Mouse (Mus musculus) heart, postnatal 0 days (tissue): ENCODE results near the gene Slc13a3. TPM values are rescaled to one million over a fixed set of nuclear protein-coding genes. Genes with fewer than 3 reads are reported as not detected.

ENCODE experiments used
- ATAC-seq: fragments of 200-750 bp; cut with Nextera tagmentation; 2 replicates; pipeline ENCODE4 v1.8.0; 2017; ENCODE audit warnings: low read depth, moderate number of reproducible peaks, moderate library complexity; ENCODE audit not compliant: insufficient read depth
- DNase-seq: peaks from one replicate; pipeline ENCODE4 v3.0.0-alpha.2; 2016; ENCODE audit warnings: low spot score
- H3K27ac ChIP-seq: fragments of 300-500 bp; sonication (generic); 2 replicates; pipeline ENCODE4 v1.5.1; 2014; ENCODE audit warnings: low read depth, mild to moderate bottlenecking
- H3K27me3 ChIP-seq: fragments of 300-500 bp; sonication (generic); 2 replicates; pipeline ENCODE4 v1.6.1; 2014; ENCODE audit warnings: low read length, mixed read lengths; ENCODE audit not compliant: control insufficient read depth, insufficient read depth
- H3K36me3 ChIP-seq: fragments of 300-500 bp; sonication (generic); replicated peaks from 2 replicates; pipeline ENCODE4 v1.6.1; 2014; ENCODE audit warnings: low read length, mixed read lengths; ENCODE audit not compliant: control insufficient read depth, insufficient read depth
- H3K4me1 ChIP-seq: fragments of 300-500 bp; sonication (generic); 2 replicates; pipeline ENCODE4 v1.6.1; 2014; ENCODE audit warnings: antibody characterized with exemption; ENCODE audit not compliant: control insufficient read depth, insufficient read depth
- H3K4me2 ChIP-seq: fragments of 300-500 bp; sonication (generic); 2 replicates; pipeline ENCODE4 v1.6.1; 2014; ENCODE audit warnings: low read depth, mild to moderate bottlenecking, low read length, moderate library complexity
- H3K4me3 ChIP-seq: fragments of 300-500 bp; sonication (generic); 2 replicates; pipeline ENCODE4 v1.5.1; 2014; ENCODE audit warnings: low read depth, low read length
- H3K9ac ChIP-seq: fragments of 300-500 bp; sonication (generic); replicated peaks from 2 replicates; pipeline ENCODE4 v1.6.1; 2014; ENCODE audit warnings: low read depth, low read length, mixed read lengths
- H3K9me3 ChIP-seq: fragments of 300-500 bp; sonication (generic); replicated peaks from 2 replicates; pipeline ENCODE4 v1.6.1; 2016; ENCODE audit warnings: low read length; ENCODE audit not compliant: control insufficient read depth
- CTCF ChIP-seq: IDR thresholded peaks from 2 replicates; pipeline ENCODE4 v1.5.1; 2016; ENCODE audit warnings: antibody characterized with exemption, control low read depth, low read depth
- EP300 ChIP-seq: IDR thresholded peaks from 2 replicates; pipeline ENCODE4 v1.6.1; 2016; ENCODE audit warnings: antibody characterized with exemption, low read depth
- WGBS: fragments of 180-500 bp; shearing (Covaris S2); extraction: QIAGEN DNeasy Blood & Tissue Kit; methylation state at CpG from one replicate; pipeline ENCODE4 v1.1.7; 2014; 5-methylcytosine and 5-hydroxymethylcytosine counted together
- polyA plus RNA-seq: library from polyadenylated mRNA; unstranded; fragments of >200 nt; fragmentation: Nextera tagmentation; extraction: Ambion mirVana; gene quantifications from 2 replicates; pipeline ENCODE4 v1.2.1, GENCODE M21; 2015
- total RNA-seq: library from RNA; depleted of rRNA; stranded (reverse); fragments of >200 nt; gene quantifications from 2 replicates; pipeline ENCODE4 v1.2.3, GENCODE M21; 2014; ENCODE audit warnings: low replicate concordance

The Slc13a3 gene
- total and polyA plus RNA-seq, 2 experiments from 2014 or later: 0.16 TPM; not detected in 1

DNA sequence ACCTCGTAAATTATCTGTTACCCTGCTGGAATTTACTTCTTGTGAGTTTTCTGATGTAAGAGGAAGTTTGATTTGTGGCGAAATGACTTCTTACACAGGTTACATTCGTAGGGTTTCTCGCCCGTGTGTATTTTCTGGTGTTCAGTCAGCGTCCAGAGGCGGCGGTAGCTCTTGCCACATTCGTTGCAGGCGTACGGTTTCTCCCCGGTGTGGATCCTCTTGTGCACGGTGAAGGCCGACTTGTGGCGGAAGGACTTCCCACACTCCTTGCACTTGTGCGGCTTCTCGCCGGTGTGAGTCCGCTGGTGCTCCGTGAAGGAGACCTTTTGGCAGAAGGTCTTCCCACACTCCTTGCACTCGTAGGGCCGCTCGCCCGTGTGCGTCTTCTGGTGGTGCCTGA is 93.0 kb downstream of the Slc13a3 start:
- Histone ChIP-seq H3K36me3 (peaks cover 78% of the 10 kb centered on the region), H3K27ac (no peak overlapping the region), H3K27me3 (no peaks in the 10 kb centered on the region), H3K4me2 (no peak overlapping the region), H3K9ac (no peak overlapping the region), H3K9me3 (peaks cover 24% of the 10 kb centered on the region), H3K4me3 (no peak overlapping the region), H3K4me1 (no peaks in the 10 kb centered on the region)
- ATAC-seq (no peak), DNase-seq (no peak)
- WGBS: 96% methylated on average over 25 of the region's 25 CpGs
- TF ChIP-seq CTCF (no peak), EP300 (no peak)

DNA sequence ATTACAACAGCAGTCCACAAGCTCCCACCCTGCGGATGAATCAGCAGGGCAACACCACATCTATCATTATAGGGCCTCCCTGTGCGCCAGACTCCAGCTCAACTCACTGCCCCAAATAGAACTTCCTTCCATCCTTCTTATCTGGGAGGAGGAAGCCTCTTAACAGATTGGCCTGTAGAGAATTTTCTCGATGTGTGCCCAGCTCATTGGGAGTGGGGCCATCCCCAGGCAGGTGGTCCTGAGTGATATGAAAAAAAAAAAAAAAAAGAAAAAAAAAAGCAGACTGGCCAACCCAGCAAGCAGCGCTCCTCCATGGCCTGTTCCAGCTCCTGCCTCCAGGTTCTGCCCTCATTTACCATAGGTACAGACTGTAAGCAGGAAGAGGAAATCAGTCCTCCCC is 97.0 kb downstream of the Slc13a3 start:
- H3K9ac ChIP-seq: no peak overlapping the region
- no peak overlapping the region for H3K27ac ChIP-seq
- H3K36me3 ChIP-seq: peaks cover 37% of the 10 kb centered on the region
- WGBS: 39% methylated on average over 4 of the region's 4 CpGs
- no peak overlapping the region for H3K4me3 ChIP-seq
- DNase-seq (no peak), ATAC-seq (no peak)
- no peaks in the 10 kb centered on the region for H3K27me3 ChIP-seq
- TF ChIP-seq EP300 (no peak), CTCF (no peak)
- no peaks in the 10 kb centered on the region for H3K4me1 ChIP-seq
- H3K4me2 ChIP-seq: no peak overlapping the region
- peaks cover 11% of the 10 kb centered on the region for H3K9me3 ChIP-seq

DNA sequence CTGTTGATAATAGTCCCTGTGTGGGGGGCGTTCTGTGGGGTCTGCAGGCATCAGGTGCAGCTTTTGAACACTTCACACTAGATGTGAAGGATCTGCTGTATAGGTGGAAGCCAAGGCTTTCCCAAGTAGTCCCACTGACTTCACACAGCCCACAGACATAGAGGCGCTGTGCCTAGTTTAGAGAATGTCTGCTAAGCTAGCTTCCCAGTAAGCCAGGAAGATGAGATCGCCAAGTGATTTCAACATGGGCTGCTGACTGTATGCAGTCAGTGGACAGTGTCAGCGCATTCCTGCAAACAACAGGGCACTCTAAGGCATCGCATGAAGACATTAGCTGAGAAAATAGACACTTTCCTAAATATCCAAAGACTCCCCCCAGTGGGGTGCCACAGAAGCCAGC is 97.6 kb downstream of the Slc13a3 start:
- ATAC-seq: no peak
- Histone ChIP-seq H3K27me3 (no peaks in the 10 kb centered on the region), H3K4me1 (no peaks in the 10 kb centered on the region), H3K27ac (no peak overlapping the region), H3K9ac (no peak overlapping the region), H3K4me3 (no peak overlapping the region), H3K36me3 (peaks cover 32% of the 10 kb centered on the region), H3K4me2 (no peak overlapping the region), H3K9me3 (peaks cover 6% of the 10 kb centered on the region)
- WGBS: 60% methylated on average over 5 of the region's 5 CpGs
- no peak for TF ChIP-seq EP300
- no peak for TF ChIP-seq CTCF
- DNase-seq: no peak

- ATAC-seq: no peak
- Histone ChIP-seq H3K27ac (no peak overlapping the region), H3K36me3 (no peaks in the 10 kb centered on the region), H3K9me3 (no peaks in the 10 kb centered on the region), H3K9ac (no peak overlapping the region), H3K4me3 (no peak overlapping the region), H3K4me1 (no peaks in the 10 kb centered on the region), H3K27me3 (peaks cover 30% of the 10 kb centered on the region), H3K4me2 (no peak overlapping the region)
- 43% methylated on average over 3 of the region's 3 CpGs for WGBS
- no peak for DNase-seq
- TF ChIP-seq CTCF (no peak), EP300 (no peak)
Measured at GRCm38 (mm10) chr2:165371066-165371465, 102.0 kb downstream of the Slc13a3 start.

DNA sequence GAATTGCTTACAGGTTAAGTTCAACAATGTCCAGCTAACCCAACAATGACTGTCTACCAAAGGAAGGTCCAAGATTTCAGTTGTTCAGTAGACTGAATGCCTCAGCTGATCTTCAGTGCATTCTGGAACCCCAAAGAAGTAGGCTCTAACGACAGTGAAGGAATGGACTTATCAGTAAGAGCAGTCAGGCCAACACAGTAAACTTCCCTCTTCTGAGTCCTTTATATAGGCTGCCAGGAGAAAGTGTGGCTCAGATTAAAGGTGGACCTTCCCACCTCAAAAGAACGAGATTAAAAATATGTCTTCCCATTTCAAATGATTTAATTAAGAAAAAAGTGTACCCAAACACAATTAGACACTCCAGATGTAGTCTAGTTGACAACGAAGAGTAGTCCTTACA is 102.7 kb downstream of the Slc13a3 start:
- no peaks in the 10 kb centered on the region for H3K4me1 ChIP-seq
- no peak overlapping the region for H3K4me2 ChIP-seq
- H3K27ac ChIP-seq: no peak overlapping the region
- no peak overlapping the region for H3K9ac ChIP-seq
- DNase-seq (no peak), ATAC-seq (no peak)
- WGBS: 54% methylated on average over 3 of the region's 3 CpGs
- no peak for TF ChIP-seq CTCF
- TF ChIP-seq EP300: no peak
- H3K27me3 ChIP-seq: peaks cover 37% of the 10 kb centered on the region
- no peaks in the 10 kb centered on the region for H3K36me3 ChIP-seq
- no peaks in the 10 kb centered on the region for H3K9me3 ChIP-seq
- H3K4me3 ChIP-seq: no peak overlapping the region

DNA sequence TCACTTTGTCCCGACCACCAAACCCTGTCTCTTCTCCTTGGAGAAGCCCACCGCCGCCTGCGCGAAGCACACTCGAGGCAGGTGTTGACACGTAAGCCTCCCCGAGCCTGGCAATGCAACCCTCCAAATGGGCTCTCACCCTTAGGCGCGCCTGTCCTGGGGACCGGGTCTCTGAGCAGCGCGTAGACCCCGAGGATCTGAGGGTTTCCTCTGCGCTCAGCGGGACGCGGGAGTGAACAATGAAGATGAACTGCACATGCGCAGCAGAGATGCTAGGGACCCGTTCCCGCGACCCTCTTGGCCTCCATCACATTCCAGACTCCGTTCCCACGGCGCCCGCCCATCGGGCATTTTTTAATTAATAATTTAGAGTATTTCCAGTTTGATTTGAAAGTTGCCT is 104.5 kb downstream of the Slc13a3 start, which contains the start of gene Zfp663:
Gene Zfp663 (minus strand): TSS at position 234 of the 400 bp plus-strand sequence.
- WGBS: 3% methylated on average over 27 of the region's 27 CpGs
- Histone ChIP-seq H3K4me1 (no peaks in the 10 kb centered on the region), H3K27ac (no peak within 1 kb of the TSS), H3K4me2 (peak within 1 kb of the TSS; percentile 24), H3K36me3 (no peaks in the 10 kb centered on the region), H3K9me3 (no peaks in the 10 kb centered on the region), H3K27me3 (peaks cover 47% of the 10 kb centered on the region), H3K4me3 (no peak within 1 kb of the TSS), H3K9ac (no peak within 1 kb of the TSS)
- ATAC-seq (no peak), DNase-seq (no peak)
- TF ChIP-seq CTCF (no peak), EP300 (no peak)
